Mouse (Mus musculus) cortical plate, adult 2 months (tissue): ENCODE data around the gene Ndufc2.

Experiments
- CTCF ChIP-seq: fragments of 200-500 bp; IDR thresholded peaks from 2 replicates; pipeline ENCODE4 v1.5.1; 2011; ENCODE audit warnings: mild to moderate bottlenecking, control low read depth, low read length; ENCODE audit not compliant: insufficient read depth; ENCODE audit errors: extremely low read depth
- POLR2A ChIP-seq: fragments of 200-500 bp; IDR thresholded peaks from 2 replicates; pipeline ENCODE4 v1.6.1; 2011; ENCODE audit warnings: mild to moderate bottlenecking, low read length, control low read depth; ENCODE audit not compliant: insufficient read depth; ENCODE audit errors: extremely low read depth

- no peak for TF ChIP-seq POLR2A
- TF ChIP-seq CTCF = no peak
Measured at GRCm38 (mm10) chr7:97382661-97383060, 17.1 kb upstream of the Ndufc2 start.
